Mouse (Mus musculus): ENCODE results near the gene Klhl31.

Gene Klhl31

DNA sequence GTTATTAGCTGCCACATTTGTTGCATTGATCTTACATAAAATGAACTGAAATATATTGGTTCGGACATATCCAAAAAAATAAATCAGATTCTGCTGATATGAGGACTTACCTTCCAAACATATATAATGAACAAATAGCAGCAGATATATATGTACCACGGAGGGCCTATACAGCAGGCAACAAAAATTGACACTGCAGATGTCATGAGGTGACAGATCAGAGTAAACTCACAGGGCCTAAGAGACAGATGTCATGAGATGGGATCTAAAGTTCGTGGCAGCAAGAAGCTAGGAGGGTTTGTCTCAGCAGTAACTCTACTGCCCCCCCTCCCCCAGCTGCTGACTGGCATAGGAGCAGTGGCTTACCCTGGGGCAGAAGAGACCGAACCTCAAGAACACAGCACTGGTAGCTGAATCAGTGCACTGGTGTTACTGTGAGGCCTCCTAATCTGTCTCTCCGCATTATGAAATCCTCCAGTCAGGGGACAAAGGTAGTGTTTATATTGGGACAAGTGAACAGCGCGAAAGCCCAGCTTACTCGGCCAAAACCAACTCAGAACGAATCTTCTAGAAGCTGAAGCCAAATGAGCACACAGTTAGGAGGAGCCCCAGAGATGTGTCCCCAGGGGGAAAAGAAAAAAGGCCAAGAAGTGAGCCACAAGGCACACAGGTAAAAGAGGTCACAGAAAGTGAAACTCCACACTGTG lies 71.3 kb downstream of the Klhl31 start:
- DNase-seq, result no peak

DNA sequence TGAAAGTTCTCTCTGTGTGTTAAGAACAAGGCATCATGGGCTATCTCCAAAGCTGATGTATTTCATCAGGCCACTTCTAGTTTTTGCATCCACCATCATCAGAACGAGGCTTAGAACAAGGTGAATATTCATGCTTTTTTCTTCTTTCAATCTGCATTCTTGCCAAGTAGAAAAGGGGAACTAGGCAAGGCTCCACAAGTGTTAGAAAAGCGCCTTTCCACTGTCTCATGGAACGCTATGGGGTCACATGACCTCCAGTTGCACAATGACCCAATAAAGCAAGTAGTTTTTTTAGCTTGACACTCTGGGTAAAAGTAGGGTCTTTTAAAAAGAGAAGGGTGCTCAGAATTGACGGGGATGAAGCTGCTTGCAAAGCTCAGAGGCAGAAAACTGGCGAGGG lies 72.7 kb downstream of the Klhl31 start:
- no peak for DNase-seq
